Comparison of ENCODE assay signal across 9 mouse cellular contexts in the genomic region with DNA sequence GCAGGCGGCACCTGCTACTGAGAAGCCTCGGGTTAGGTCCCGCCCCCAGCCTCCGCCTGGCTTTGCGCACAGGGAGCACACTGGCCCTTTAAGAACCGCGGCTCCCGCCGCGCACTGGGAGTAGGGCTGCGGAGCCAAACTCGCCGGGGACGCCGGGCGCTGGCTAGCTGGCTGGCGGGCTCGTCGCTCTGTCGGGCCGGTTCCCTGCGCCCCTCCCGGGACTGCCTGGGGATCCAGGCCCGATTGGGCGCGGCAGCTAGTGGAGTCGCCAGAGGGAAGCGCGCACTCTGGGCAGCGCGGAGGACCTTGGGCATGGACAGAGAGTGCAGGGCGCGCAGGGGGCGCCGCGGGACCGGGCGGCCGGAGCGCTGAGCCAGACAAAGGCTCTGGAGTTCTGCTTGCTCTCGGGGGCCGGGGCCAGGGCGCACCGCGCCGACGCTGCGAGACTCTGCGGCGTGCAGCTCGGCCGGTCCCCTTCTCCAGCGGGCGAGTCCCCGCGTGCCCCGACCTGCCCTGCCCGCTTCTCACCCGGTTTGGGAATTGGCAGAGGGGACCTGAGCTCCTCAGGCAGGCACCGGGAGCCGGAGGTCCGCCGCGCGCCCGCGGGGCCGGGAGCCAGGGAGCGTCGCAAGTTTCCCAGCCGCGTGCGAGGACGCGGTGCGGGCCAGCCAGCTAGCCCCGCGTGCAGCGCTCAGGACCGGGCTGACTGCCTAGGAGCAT. TPM values are rescaled to one million over a fixed set of nuclear protein-coding genes. Genes with fewer than 3 reads are reported as not detected.
DNase-seq lines count a peak whose midpoint lies in the region; ATAC-seq and TF ChIP-seq lines count a peak whose summit lies in the region.
"Had no signal": no experiment of that assay in that cellular context is flagged by ENCODE, and none has a peak within 500 bp of the region (broad histone marks: within the 10 kb centered on the region; RNA-seq: fewer than 3 reads in every experiment).

A gene (plus strand): TSS at position 118 of the 720 bp plus-strand sequence.

- peak; percentile 82 for TF ChIP-seq POLR2A in heart, adult 2 months (IDR thresholded peaks at IDR 0.05; ENCODE audit: insufficient read depth, low read depth, low read length)

- under 1% methylated on average over 80 of the region's 80 CpGs for WGBS in embryonic facial prominence, embryonic 11.5 days
- WGBS in heart, adult 2 months = 1% methylated on average over 77 of the region's 80 CpGs
- under 1% methylated on average over 79 of the region's 80 CpGs for WGBS in limb, embryonic 15.5 days
- WGBS in midbrain, postnatal 0 days = under 1% methylated on average over 76 of the region's 80 CpGs

- ATAC-seq in megakaryocyte, adult 5-6 weeks (ENCODE audit: poor library complexity, severe bottlenecking) = no peak
- ATAC-seq in embryonic facial prominence, embryonic 11.5 days (replicated peaks; ENCODE audit: insufficient number of reproducible peaks, low FRiP score, low TSS enrichment, low read depth) = peak; percentile 68
- no peak for ATAC-seq in limb, embryonic 15.5 days (ENCODE audit: insufficient number of reproducible peaks, low FRiP score, low TSS enrichment, low read depth)
- ATAC-seq in midbrain, postnatal 0 days (ENCODE audit: low FRiP score) = peak; percentile 63

- peak within 1 kb of the TSS; percentile 72 for H3K27ac ChIP-seq in embryonic facial prominence, embryonic 11.5 days (replicated peaks; ENCODE audit: low read depth, low read length)
- peak within 1 kb of the TSS; percentile 98 for H3K27ac ChIP-seq in heart, adult 2 months
- peak within 1 kb of the TSS; percentile 44 for H3K27ac ChIP-seq in limb, embryonic 15.5 days
- H3K27ac ChIP-seq in midbrain, postnatal 0 days (ENCODE audit: low read depth, low read length) = peak within 1 kb of the TSS; percentile 71
- H3K27ac ChIP-seq: macrophage had no signal

- peak; percentile 86 for DNase-seq in embryonic facial prominence, embryonic 11.5 days (ENCODE audit: low spot score)
- peak; percentile 90 for DNase-seq in heart, adult 2 months
- peak; percentile 77 for DNase-seq in kidney, adult 18-20 months
- peak; percentile 69 for DNase-seq in midbrain, postnatal 0 days (ENCODE audit: low spot score)
- peak; percentile 50 for DNase-seq in thymus, postnatal 14 days

- peak within 1 kb of the TSS; percentile 86 for H3K4me3 ChIP-seq in megakaryocyte, embryonic 14.5 days (replicated peaks)
- peak within 1 kb of the TSS; percentile 81 for H3K4me3 ChIP-seq in embryonic facial prominence, embryonic 11.5 days (ENCODE audit: low read depth, low read length)
- H3K4me3 ChIP-seq in heart, adult 2 months = peak within 1 kb of the TSS; percentile 83
- H3K4me3 ChIP-seq in limb, embryonic 15.5 days = peak within 1 kb of the TSS; percentile 73
- H3K4me3 ChIP-seq in midbrain, postnatal 0 days (ENCODE audit: low read depth, low read length) = peak within 1 kb of the TSS; percentile 87

- H3K36me3 ChIP-seq in megakaryocyte, embryonic 14.5 days (replicated peaks; ENCODE audit: low read length) = peaks cover 8% of the 10 kb centered on the region
- no peaks in the 10 kb centered on the region for H3K36me3 ChIP-seq in embryonic facial prominence, embryonic 11.5 days (replicated peaks; ENCODE audit: control insufficient read depth, insufficient read depth, low read depth, low read length)
- peaks cover 4% of the 10 kb centered on the region for H3K36me3 ChIP-seq in heart, adult 2 months (ENCODE audit: control insufficient read depth, insufficient read depth, low read length)
- H3K36me3 ChIP-seq in limb, embryonic 15.5 days = no peaks in the 10 kb centered on the region
- no peaks in the 10 kb centered on the region for H3K36me3 ChIP-seq in midbrain, postnatal 0 days (ENCODE audit: insufficient read depth, low read length)

- peaks cover 41% of the 10 kb centered on the region for H3K4me1 ChIP-seq in megakaryocyte, embryonic 14.5 days
- H3K4me1 ChIP-seq in embryonic facial prominence, embryonic 11.5 days (ENCODE audit: control insufficient read depth, insufficient read depth, low read length) = no peaks in the 10 kb centered on the region
- peaks cover 32% of the 10 kb centered on the region for H3K4me1 ChIP-seq in heart, adult 2 months (ENCODE audit: control insufficient read depth, insufficient read depth, low read length)
- H3K4me1 ChIP-seq in limb, embryonic 15.5 days = peaks cover 43% of the 10 kb centered on the region
- peaks cover 7% of the 10 kb centered on the region; the same call in 1 of the 2 replicates for H3K4me1 ChIP-seq in midbrain, postnatal 0 days (ENCODE audit: insufficient read depth, low read length)

- H3K79me2 ChIP-seq in heart, adult 2 months (replicated peaks; ENCODE audit: control insufficient read depth, insufficient read depth, low read length) = peaks cover 3% of the 10 kb centered on the region; the same call in 1 of the 2 replicates

- H3K9ac ChIP-seq in embryonic facial prominence, embryonic 11.5 days (replicated peaks; ENCODE audit: low read length) = peak within 1 kb of the TSS; percentile 88
- H3K9ac ChIP-seq in heart, adult 2 months (ENCODE audit: low read depth, low read length) = peak within 1 kb of the TSS; percentile 94
- H3K9ac ChIP-seq in limb, embryonic 15.5 days = peak within 1 kb of the TSS; percentile 65
- H3K9ac ChIP-seq in midbrain, postnatal 0 days (replicated peaks; ENCODE audit: low read length, poor library complexity, severe bottlenecking) = peak within 1 kb of the TSS; percentile 73

- H3K4me2 ChIP-seq in embryonic facial prominence, embryonic 11.5 days (ENCODE audit: low read depth, low read length) = peak within 1 kb of the TSS; percentile 98
- peak within 1 kb of the TSS; percentile 99 for H3K4me2 ChIP-seq in limb, embryonic 15.5 days
- H3K4me2 ChIP-seq in midbrain, postnatal 0 days (ENCODE audit: low read depth, low read length, poor library complexity, severe bottlenecking) = peak within 1 kb of the TSS; percentile 95

- peaks cover 90% of the 10 kb centered on the region for H3K27me3 ChIP-seq in megakaryocyte, embryonic 14.5 days (replicated peaks)
- peaks cover 4% of the 10 kb centered on the region; the same call in 1 of the 2 replicates for H3K27me3 ChIP-seq in embryonic facial prominence, embryonic 11.5 days (ENCODE audit: control insufficient read depth, insufficient read depth, low read length)
- no peaks in the 10 kb centered on the region for H3K27me3 ChIP-seq in heart, adult 2 months (ENCODE audit: control insufficient read depth, insufficient read depth, low read length)
- H3K27me3 ChIP-seq in limb, embryonic 15.5 days = peaks cover 39% of the 10 kb centered on the region
- H3K27me3 ChIP-seq in midbrain, postnatal 0 days (ENCODE audit: insufficient read depth, low read length) = no peaks in the 10 kb centered on the region

- TF ChIP-seq EP300 in heart, adult 2 months (IDR thresholded peaks at IDR 0.05; ENCODE audit: insufficient read depth, low read depth, low read length) = 0 out of 2 replicates have a peak, but pooled peaks have one; percentile 13

- H3K9me3 ChIP-seq in megakaryocyte, embryonic 14.5 days = no peaks in the 10 kb centered on the region
- H3K9me3 ChIP-seq in embryonic facial prominence, embryonic 11.5 days (replicated peaks; ENCODE audit: control insufficient read depth, low read length) = no peaks in the 10 kb centered on the region
- no peaks in the 10 kb centered on the region for H3K9me3 ChIP-seq in limb, embryonic 15.5 days
- no peaks in the 10 kb centered on the region for H3K9me3 ChIP-seq in midbrain, postnatal 0 days (ENCODE audit: low read length)

- intact Hi-C loops in heart, adult 2 months (cut with DNase I) = loop anchor here (1.0 to 2.0 kb wide), 2 partner anchors 40 to 75 kb away; no protein-coding TSS in a partner anchor

- TF ChIP-seq CTCF in heart, adult 2 months (IDR thresholded peaks at IDR 0.05) = no peak
- TF ChIP-seq CTCF in midbrain, postnatal 0 days (IDR thresholded peaks at IDR 0.05) = no peak; the same call in 1 of the 2 replicates

RNA-seq across cellular contexts. Expression of the gene that starts here (rescaled TPM):
- 0.27 TPM in 1 of 2 replicates, not detected in the other for polyA plus RNA-seq in megakaryocyte, embryonic 14.5 days (2012; ENCODE audit: insufficient read depth, low replicate concordance)
- total RNA-seq in megakaryocyte, adult 5-6 weeks (2015) = not detected in 2 replicates
- not detected in 2 replicates for total RNA-seq in megakaryocyte, adult 5-6 weeks (2017)
- polyA plus RNA-seq in embryonic facial prominence, embryonic 11.5 days (2014; fragmentation: Nextera tagmentation; extraction: Ambion mirVana) = 8.9 and 9.9 TPM in 2 replicates
- total RNA-seq in heart, adult 2 months (2021) = 10 to 100 TPM; 53.4 to 67.5 TPM
- polyA plus RNA-seq in heart, adult 2 months (2012; rRNA removed) = 56.7 and 58.4 TPM in 2 replicates
- polyA plus RNA-seq in limb, embryonic 15.5 days (2015; fragmentation: Nextera tagmentation; extraction: Ambion mirVana) = 7.8 and 8.1 TPM in 2 replicates
- total RNA-seq in midbrain, postnatal 0 days (2014; rRNA removed) = 52.9 and 59.1 TPM in 2 replicates
- polyA plus RNA-seq in midbrain, postnatal 0 days (2015; fragmentation: Nextera tagmentation; extraction: Ambion mirVana) = 12.9 and 13.7 TPM in 2 replicates

Comparison
In these comparisons a context has a peak if more than half of its experiments do, and no peak if none do; other contexts are left out.
1. RNA of the gene that starts here (total RNA-seq): 53.4 to 67.5 TPM in heart, adult 2 months and 52.9 to 59.1 TPM in midbrain, postnatal 0 days; not detected in megakaryocyte, adult 5-6 weeks; every median in the first group is over 10 times any median in the second.
2. ATAC-seq: peak in embryonic facial prominence, embryonic 11.5 days (single experiment) and midbrain, postnatal 0 days (single experiment); none in megakaryocyte, adult 5-6 weeks (single experiment) and limb, embryonic 15.5 days (single experiment).
3. H3K27ac ChIP-seq: peak in every context shown above with its lines; median percentile 98 in heart, adult 2 months; 72 in embryonic facial prominence, embryonic 11.5 days; 71 in midbrain, postnatal 0 days; 44 in limb, embryonic 15.5 days.
4. Peak in every context shown above with its lines, with median percentiles within 50 percentile points of each other: H3K4me3 ChIP-seq, DNase-seq, H3K4me2 ChIP-seq and H3K9ac ChIP-seq.